Comparison of ENCODE assay signal across 8 mouse cellular contexts in the genomic region with DNA sequence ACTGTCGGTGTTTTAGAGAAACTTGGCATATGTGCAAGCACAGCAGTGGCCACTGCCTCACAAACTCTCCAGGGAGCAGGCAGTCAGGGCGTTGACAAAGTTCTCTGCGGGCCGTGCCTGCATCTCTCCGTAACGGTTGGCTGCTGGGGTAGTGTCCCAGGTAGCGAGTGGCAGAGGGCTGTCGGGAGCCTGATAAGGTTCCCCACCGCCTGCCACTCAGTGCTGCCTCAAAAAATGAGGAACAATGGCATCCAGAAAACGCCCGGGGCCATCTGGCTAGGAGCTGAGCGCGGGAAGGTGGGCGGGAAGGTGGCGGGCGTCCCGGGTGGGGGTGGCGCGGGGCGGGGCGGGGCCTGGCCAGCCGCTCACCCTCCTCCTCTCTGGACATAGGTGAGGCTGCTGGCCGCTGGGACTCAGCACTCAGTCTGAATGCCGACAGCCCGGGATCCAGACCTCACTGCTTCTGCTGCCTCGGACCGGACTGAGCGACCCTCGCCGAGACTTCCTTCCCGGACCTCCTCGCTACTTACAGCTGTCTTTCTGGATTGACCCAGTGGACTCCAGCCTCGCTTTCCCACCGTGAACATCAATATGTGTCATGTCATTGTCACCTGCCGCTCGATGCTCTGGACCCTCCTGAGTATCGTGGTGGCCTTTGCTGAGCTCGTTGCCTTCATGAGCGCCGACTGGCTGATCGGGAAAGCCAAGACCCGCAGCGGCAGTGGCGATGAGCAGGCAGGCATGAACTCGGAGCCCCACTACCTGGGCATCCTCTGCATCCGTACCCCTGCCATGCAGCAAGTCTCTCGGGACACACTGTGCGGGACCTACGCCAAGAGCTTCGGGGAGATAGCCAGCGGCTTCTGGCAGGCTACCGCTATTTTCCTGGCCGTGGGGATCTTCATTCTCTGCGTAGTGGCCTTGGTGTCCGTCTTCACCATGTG.
DNase-seq lines count a peak whose midpoint lies in the region; ATAC-seq and TF ChIP-seq lines count a peak whose summit lies in the region.

No protein-coding gene starts in this region.

- H3K36me3 ChIP-seq in forebrain, embryonic 12.5 days (replicated peaks), result no peaks in the 10 kb centered on the region
- H3K36me3 ChIP-seq in megakaryocyte, embryonic 14.5 days (replicated peaks; ENCODE audit: low read length), result peaks cover 2% of the 10 kb centered on the region
- H3K36me3 ChIP-seq in spleen, adult 2 months (ENCODE audit: control insufficient read depth, insufficient read depth, low read length), result no peaks in the 10 kb centered on the region

- peak; percentile 31 for ATAC-seq in cerebellum, adult (ENCODE audit: insufficient number of reproducible peaks, low FRiP score, low TSS enrichment)
- ATAC-seq in forebrain, embryonic 12.5 days (ENCODE audit: low FRiP score), result peak; percentile 62
- ATAC-seq in hematopoietic stem cell, adult 5-6 weeks (replicated peaks in 1 of 2; ENCODE audit: insufficient read depth in 1 of 2, low FRiP score in 2 of 2, low TSS enrichment in 1 of 2, low read depth in 1 of 2, poor library complexity in 2 of 2, severe bottlenecking in 2 of 2), result peak; percentile 62

- WGBS in forebrain, embryonic 12.5 days, result under 1% methylated on average over 47 of the region's 55 CpGs
- WGBS in spleen, adult 2 months, result 2% methylated on average over 51 of the region's 55 CpGs

- H3K27me3 ChIP-seq in forebrain, embryonic 12.5 days, result peaks cover 48% of the 10 kb centered on the region
- H3K27me3 ChIP-seq in megakaryocyte, embryonic 14.5 days (replicated peaks), result peaks cover 35% of the 10 kb centered on the region
- H3K27me3 ChIP-seq in spleen, adult 2 months (ENCODE audit: control insufficient read depth, insufficient read depth, low read length), result peaks cover 6% of the 10 kb centered on the region

- H3K4me3 ChIP-seq in forebrain, embryonic 12.5 days (replicated peaks), result peak overlapping the region; percentile 55
- peak overlapping the region; percentile 90 for H3K4me3 ChIP-seq in megakaryocyte, embryonic 14.5 days (replicated peaks)
- peak overlapping the region; percentile 51 for H3K4me3 ChIP-seq in spleen, adult 2 months (ENCODE audit: extremely low read depth, insufficient read depth, insufficient read length)

- peak; percentile 57 for DNase-seq in layer of hippocampus, adult 11-12 months (ENCODE audit: low spot score)
- no peak for DNase-seq in layer of hippocampus, adult 9-10 months (ENCODE audit: low spot score)
- DNase-seq in layer of hippocampus, adult 8-10 months (ENCODE audit: low spot score in 2 of 2), result peak; percentile 23 to 42
- no peak for DNase-seq in spleen, adult 2 months (ENCODE audit: low read depth in 1 of 2, low spot score in 2 of 2)

- peaks cover 28% of the 10 kb centered on the region for H3K4me1 ChIP-seq in forebrain, embryonic 12.5 days
- H3K4me1 ChIP-seq in megakaryocyte, embryonic 14.5 days, result peaks cover 68% of the 10 kb centered on the region
- H3K4me1 ChIP-seq in spleen, adult 2 months (ENCODE audit: control insufficient read depth, insufficient read depth, insufficient read length), result 0 out of 2 replicates have a peak, but pooled peaks cover 2% of the 10 kb centered on the region

- H3K9ac ChIP-seq in forebrain, embryonic 12.5 days, result peak overlapping the region; percentile 64

- no peak overlapping the region for H3K27ac ChIP-seq in forebrain, embryonic 12.5 days
- no peak overlapping the region for H3K27ac ChIP-seq in spleen, adult 2 months (ENCODE audit: insufficient read depth, low read length)

- H3K9me3 ChIP-seq in forebrain, embryonic 12.5 days, result no peaks in the 10 kb centered on the region
- no peaks in the 10 kb centered on the region for H3K9me3 ChIP-seq in megakaryocyte, embryonic 14.5 days

- TF ChIP-seq CTCF in spleen, adult 2 months (IDR thresholded peaks at IDR 0.05; ENCODE audit: extremely low read depth, insufficient read depth, insufficient read length, insufficient replicate concordance), result no peak

- peak overlapping the region; percentile 98 for H3K4me2 ChIP-seq in forebrain, embryonic 12.5 days

- no peak for TF ChIP-seq POLR2A in spleen, adult 2 months (IDR thresholded peaks at IDR 0.05; ENCODE audit: low read depth, low read length)

Comparison
In these comparisons a context has a peak if more than half of its experiments do, and no peak if none do; other contexts are left out.
1. DNase-seq: peak in layer of hippocampus, adult 11-12 months (single experiment) and layer of hippocampus, adult 8-10 months (2 of 2); none in layer of hippocampus, adult 9-10 months (single experiment) and spleen, adult 2 months (0 of 2).
2. Peak in every context shown above with its lines, with median percentiles within 50 percentile points of each other: ATAC-seq and H3K4me3 ChIP-seq.